Mouse (Mus musculus) macrophage (primary cell): ENCODE results near the gene Olfr67. TPM values are rescaled to one million over a fixed set of nuclear protein-coding genes. Genes with fewer than 3 reads are reported as not detected.
"Not testable (repeated sequence)": the region's sequence is repeated elsewhere in the genome, so short reads cannot be mapped to it uniquely, and the experiment has no call there.

Experiments
- H3K27ac ChIP-seq: fragments of 350-480 bp; formaldehyde crosslinking; 2 replicates; pipeline ENCODE4 v1.9.0; 2021
- H3K36me3 ChIP-seq: fragments of 350-480 bp; formaldehyde crosslinking; 2 replicates; pipeline ENCODE4 v1.9.0; 2021; ENCODE audit errors: inconsistent target
- H3K4me3 ChIP-seq: fragments of 350-480 bp; formaldehyde crosslinking; 2 replicates; pipeline ENCODE4 v1.9.0; 2021; ENCODE audit errors: inconsistent target
- H3K79me2 ChIP-seq: fragments of 350-480 bp; formaldehyde crosslinking; 2 replicates; pipeline ENCODE4 v1.9.0; 2021; ENCODE audit errors: inconsistent target
- WGBS: methylation state at CpG from one replicate; pipeline ENCODE4 v1.1.7; 2026; ENCODE audit warnings: inconsistent platforms; ENCODE audit not compliant: missing documents; 5-methylcytosine and 5-hydroxymethylcytosine counted together
- polyA plus RNA-seq: library from polyadenylated mRNA; stranded (reverse); fragments of 250-400 nt; gene quantifications from 3 replicates; pipeline ENCODE4 v1.2.4, GENCODE M21; 2018; ENCODE audit warnings: inconsistent platforms
- total RNA-seq, 78 experiments: library from RNA; depleted of rRNA; stranded (reverse); fragments of 250-400 nt; gene quantifications; 1 replicate in 9 of 78; 2 replicates in 24 of 78; 3 replicates in 43 of 78; 4 replicates in 2 of 78; pipeline ENCODE4 v1.2.4; 2018; ENCODE audit warnings: inconsistent platforms in 56 of 78

Olfr67 gene
- total RNA-seq (2018; cell fraction: chromatin; rRNA removed) = not detected
- total RNA-seq (2018; cell fraction: cytosol; rRNA removed) = not detected
- total RNA-seq (2018; cell fraction: nucleus; rRNA removed) = not detected
- not detected in 3 replicates for polyA plus RNA-seq

GRCm38 (mm10) chr7:103791721-103792120 is at the start of gene Olfr67:
Gene Olfr67 (minus strand): TSS chr7:103791821.
- H3K79me2 ChIP-seq = no peaks in the 10 kb centered on the region
- no peak within 1 kb of the TSS for H3K4me3 ChIP-seq
- 88% methylated on average over 1 of the region's 3 CpGs for WGBS
- H3K36me3 ChIP-seq = no peaks in the 10 kb centered on the region
- H3K27ac ChIP-seq = no peak within 1 kb of the TSS

GRCm38 (mm10) chr7:103840268-103840667 is 48.6 kb upstream of the Olfr67 start, which contains the start of gene Hbb-bh2:
Gene Hbb-bh2 (minus strand): TSS chr7:103840520.
- WGBS = 76% methylated on average over 3 of the region's 3 CpGs
- Histone ChIP-seq H3K4me3 (no peak within 1 kb of the TSS), H3K79me2 (no peaks in the 10 kb centered on the region), H3K27ac (no peak within 1 kb of the TSS), H3K36me3 (no peaks in the 10 kb centered on the region)

- Histone ChIP-seq H3K27ac (no peak within 1 kb of the TSS), H3K4me3 (no peak within 1 kb of the TSS), H3K79me2 (no peaks in the 10 kb centered on the region), H3K36me3 (no peaks in the 10 kb centered on the region)
- 100% methylated on average over 4 of the region's 4 CpGs for WGBS
Measured at GRCm38 (mm10) chr7:103827808-103828207, 36.2 kb upstream of the Olfr67 start, which contains the start of gene Hbb-bs. Gene Hbb-bs (minus strand): TSS chr7:103828096.

- not testable (repeated sequence) for H3K79me2 ChIP-seq, H3K36me3 ChIP-seq, H3K27ac ChIP-seq, H3K4me3 ChIP-seq
- no CpG with 5 or more reads among the region's 2 CpGs for WGBS
Measured at GRCm38 (mm10) chr7:103827139-103827538, 35.5 kb upstream of the Olfr67 start.

GRCm38 (mm10) chr7:103826255-103826887 is 34.8 kb upstream of the Olfr67 start:
- H3K27ac ChIP-seq = no peak overlapping the region
- WGBS = 92% methylated on average over 2 of the region's 3 CpGs
- H3K79me2 ChIP-seq = no peaks in the 10 kb centered on the region
- no peaks in the 10 kb centered on the region for H3K36me3 ChIP-seq
- H3K4me3 ChIP-seq = no peak overlapping the region

GRCm38 (mm10) chr7:103825536-103826254 is 34.1 kb upstream of the Olfr67 start:
- no peak overlapping the region for H3K27ac ChIP-seq
- 100% methylated on average over 3 of the region's 3 CpGs for WGBS
- H3K36me3 ChIP-seq = no peaks in the 10 kb centered on the region
- H3K79me2 ChIP-seq = no peaks in the 10 kb centered on the region
- H3K4me3 ChIP-seq = no peak overlapping the region

- Histone ChIP-seq H3K27ac (no peak overlapping the region), H3K4me3 (no peak overlapping the region), H3K36me3 (no peaks in the 10 kb centered on the region), H3K79me2 (no peaks in the 10 kb centered on the region)
- WGBS = 94% methylated on average over 2 of the region's 2 CpGs
Measured at GRCm38 (mm10) chr7:103824597-103824996, 33.0 kb upstream of the Olfr67 start.

- not testable (repeated sequence) for H3K27ac ChIP-seq, H3K79me2 ChIP-seq, H3K36me3 ChIP-seq, H3K4me3 ChIP-seq
- WGBS = no CpG with 5 or more reads among the region's 2 CpGs
Measured at GRCm38 (mm10) chr7:103815085-103815484, 23.5 kb upstream of the Olfr67 start.

- Histone ChIP-seq H3K36me3 (no peaks in the 10 kb centered on the region), H3K27ac (no peak within 1 kb of the TSS), H3K79me2 (no peaks in the 10 kb centered on the region), H3K4me3 (no peak within 1 kb of the TSS)
- WGBS = 100% methylated on average over 1 of the region's 3 CpGs
Measured at GRCm38 (mm10) chr7:103813766-103814165, 22.1 kb upstream of the Olfr67 start, which contains the start of gene Hbb-bt. Gene Hbb-bt (minus strand): TSS chr7:103813996.

GRCm38 (mm10) chr7:103813152-103813551 is 21.5 kb upstream of the Olfr67 start:
- H3K79me2 ChIP-seq, H3K36me3 ChIP-seq, H3K27ac ChIP-seq, H3K4me3 ChIP-seq: not testable (repeated sequence)
- no CpG with 5 or more reads among the region's 3 CpGs for WGBS

- Histone ChIP-seq H3K4me3 (no peak overlapping the region), H3K36me3 (no peaks in the 10 kb centered on the region), H3K27ac (no peak overlapping the region), H3K79me2 (no peaks in the 10 kb centered on the region)
- WGBS = 7% methylated on average over 1 of the region's 1 CpGs
Measured at GRCm38 (mm10) chr7:103812174-103812573, 20.6 kb upstream of the Olfr67 start.

GRCm38 (mm10) chr7:103811223-103811845 is 19.7 kb upstream of the Olfr67 start:
- Histone ChIP-seq H3K79me2 (no peaks in the 10 kb centered on the region), H3K4me3 (no peak overlapping the region), H3K36me3 (no peaks in the 10 kb centered on the region), H3K27ac (no peak overlapping the region)
- no CpG with 5 or more reads among the region's 1 CpGs for WGBS

GRCm38 (mm10) chr7:103810746-103811145 is 19.1 kb upstream of the Olfr67 start:
- H3K79me2 ChIP-seq = no peaks in the 10 kb centered on the region
- 84% methylated on average over 3 of the region's 3 CpGs for WGBS
- H3K27ac ChIP-seq = no peak overlapping the region
- H3K36me3 ChIP-seq = no peaks in the 10 kb centered on the region
- H3K4me3 ChIP-seq = no peak overlapping the region

GRCm38 (mm10) chr7:103810296-103810695 is 18.7 kb upstream of the Olfr67 start:
- Histone ChIP-seq H3K79me2 (no peaks in the 10 kb centered on the region), H3K27ac (no peak overlapping the region), H3K4me3 (no peak overlapping the region), H3K36me3 (no peaks in the 10 kb centered on the region)
- 92% methylated on average over 1 of the region's 1 CpGs for WGBS

GRCm38 (mm10) chr7:103809801-103810155 is 18.2 kb upstream of the Olfr67 start:
- no peaks in the 10 kb centered on the region for H3K36me3 ChIP-seq
- no peak overlapping the region for H3K4me3 ChIP-seq
- H3K27ac ChIP-seq = no peak overlapping the region
- WGBS = 46% methylated on average over 1 of the region's 1 CpGs
- H3K79me2 ChIP-seq = no peaks in the 10 kb centered on the region
